Mouse (Mus musculus) splenic B cell, adult 2 months (primary cell): ENCODE results near the gene Trmt112.
"Not testable (repeated sequence)": the region's sequence is repeated elsewhere in the genome, so short reads cannot be mapped to it uniquely, and the experiment has no call there.

Experiments
- DNase-seq: peaks from one replicate; pipeline ENCODE4 v3.0.0-alpha.2; 2011; ENCODE audit warnings: low read depth, low spot score
- H3K27me3 ChIP-seq: 2 replicates; pipeline ENCODE4 v1.6.1; 2012; ENCODE audit warnings: mild to moderate bottlenecking, low read length, moderate library complexity, mixed read lengths; ENCODE audit not compliant: control insufficient read depth, poor library complexity, insufficient read depth, severe bottlenecking
- H3K36me3 ChIP-seq: 2 replicates; pipeline ENCODE4 v1.6.1; 2012; ENCODE audit warnings: mild to moderate bottlenecking, low read length, moderate library complexity, mixed read lengths; ENCODE audit not compliant: control insufficient read depth, poor library complexity, insufficient read depth, severe bottlenecking

Gene Trmt112

DNA sequence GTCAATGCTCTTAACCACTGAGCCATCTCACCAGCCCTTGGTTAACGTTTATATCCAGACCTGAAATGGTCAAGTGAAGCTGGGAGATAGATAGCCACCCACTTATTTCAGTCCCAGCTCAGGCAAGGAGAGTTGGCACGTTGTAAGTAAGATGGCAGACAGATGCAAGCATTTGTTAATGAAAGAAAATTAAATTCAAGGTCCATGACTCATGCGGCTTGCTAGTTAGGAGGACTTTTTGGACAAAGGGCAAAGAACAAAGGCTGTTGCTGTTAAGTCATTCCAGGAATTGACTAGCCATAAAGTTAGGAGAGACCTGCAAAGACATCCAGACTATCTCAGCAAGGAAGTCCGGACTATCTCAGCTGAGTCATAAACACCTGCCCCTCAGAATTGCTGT is 9.9 kb upstream of the Trmt112 start:
- Histone ChIP-seq H3K36me3 (no peaks in the 10 kb centered on the region), H3K27me3 (no peaks in the 10 kb centered on the region)
- DNase-seq = no peak

DNA sequence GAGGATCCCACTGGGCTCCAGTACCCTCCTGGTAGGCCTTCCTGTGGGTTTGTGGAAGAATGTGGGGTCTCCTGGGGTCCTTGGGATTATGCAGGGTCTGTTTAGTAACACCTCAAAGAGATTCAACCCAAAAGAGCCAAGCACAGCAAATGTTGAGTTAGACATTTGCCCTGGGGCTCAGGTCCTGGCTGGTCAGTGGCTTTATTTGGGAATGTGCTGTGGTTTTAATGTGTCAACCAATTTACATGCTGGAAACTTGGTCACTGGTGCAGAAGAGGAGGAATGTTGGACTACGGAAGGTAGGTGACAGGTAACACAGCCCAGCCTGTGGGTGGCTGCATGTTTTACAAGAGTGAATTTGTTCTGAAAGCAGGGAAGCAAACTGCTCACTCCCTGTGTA is 6.5 kb upstream of the Trmt112 start:
- DNase-seq = no peak
- H3K36me3 ChIP-seq = peaks cover 9% of the 10 kb centered on the region
- H3K27me3 ChIP-seq = no peaks in the 10 kb centered on the region

DNA sequence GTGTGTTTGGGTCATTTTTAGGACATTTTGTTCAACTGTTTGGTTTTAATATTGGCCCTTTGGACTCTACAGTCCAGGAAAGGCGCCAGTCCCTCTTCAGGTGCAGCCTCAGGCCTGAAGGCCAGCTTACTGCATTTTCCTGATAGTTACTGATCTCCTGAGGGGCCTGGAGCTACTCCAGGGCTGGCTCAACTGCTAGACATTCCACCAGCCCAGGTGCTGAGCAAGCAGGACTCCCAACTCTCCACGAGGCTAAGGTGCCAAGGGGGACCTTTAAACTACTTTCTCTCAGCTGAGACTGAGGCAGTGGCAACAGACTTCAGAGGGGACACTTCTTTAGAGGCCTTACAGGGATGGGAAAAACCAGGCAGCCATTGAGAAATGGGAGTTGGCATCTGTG is 4.7 kb upstream of the Trmt112 start:
- H3K36me3 ChIP-seq = peaks cover 9% of the 10 kb centered on the region
- no peaks in the 10 kb centered on the region for H3K27me3 ChIP-seq
- DNase-seq = no peak

DNA sequence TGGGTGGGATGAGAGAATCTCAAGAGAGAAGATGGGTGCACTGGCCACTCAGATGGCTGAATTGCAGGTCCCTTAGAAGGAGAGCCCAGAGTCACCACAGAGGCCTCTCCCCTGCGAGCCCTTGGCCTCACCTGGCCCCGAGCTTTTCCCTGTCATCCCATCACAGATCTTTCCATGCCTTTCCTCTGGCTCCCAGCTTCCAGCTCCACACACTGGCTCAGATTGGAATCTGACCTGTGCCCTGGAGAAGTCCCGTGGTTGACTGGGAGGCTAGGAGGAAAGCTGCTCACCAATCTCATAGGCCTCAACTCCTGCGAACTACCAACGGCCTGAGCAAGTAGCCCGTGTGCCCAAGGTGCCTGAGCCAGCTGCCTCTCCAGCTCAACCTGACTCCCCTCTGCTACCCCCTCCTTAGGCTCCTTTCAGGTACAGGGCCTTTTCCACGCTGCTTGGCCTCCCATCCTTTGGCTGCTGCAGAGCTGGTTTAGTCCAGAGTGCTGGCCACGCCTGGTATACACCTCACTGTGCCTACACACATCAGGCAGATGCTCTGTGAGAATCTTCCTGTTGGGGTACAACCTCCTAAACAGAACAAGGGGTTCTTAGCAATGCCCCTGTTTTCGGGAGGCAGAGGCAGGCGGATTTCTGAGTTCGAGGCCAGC is 3.9 kb upstream of the Trmt112 start:
- peaks cover 9% of the 10 kb centered on the region for H3K36me3 ChIP-seq
- no peak for DNase-seq
- no peaks in the 10 kb centered on the region for H3K27me3 ChIP-seq

DNA sequence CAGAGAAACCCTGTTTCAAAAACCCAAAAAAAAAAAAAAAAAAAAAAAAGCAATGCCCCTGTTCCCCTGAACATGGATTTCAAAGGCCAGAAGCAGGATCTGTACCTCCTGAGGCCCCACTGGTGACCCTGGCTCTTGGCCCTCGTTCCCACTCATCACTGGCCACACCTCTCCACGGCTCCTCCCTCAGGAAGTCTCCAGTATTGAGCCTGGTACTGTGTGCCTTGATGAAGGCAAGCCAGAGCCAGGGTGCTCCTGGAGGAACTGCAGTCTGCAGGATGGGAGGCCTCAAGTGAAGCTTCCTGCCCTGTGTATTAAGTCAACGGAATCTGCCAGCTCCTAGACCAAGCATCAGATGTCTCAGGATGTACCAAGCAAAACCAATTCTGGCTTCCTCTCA is 3.3 kb upstream of the Trmt112 start:
- no peaks in the 10 kb centered on the region for H3K27me3 ChIP-seq
- peaks cover 10% of the 10 kb centered on the region for H3K36me3 ChIP-seq
- no peak for DNase-seq

DNA sequence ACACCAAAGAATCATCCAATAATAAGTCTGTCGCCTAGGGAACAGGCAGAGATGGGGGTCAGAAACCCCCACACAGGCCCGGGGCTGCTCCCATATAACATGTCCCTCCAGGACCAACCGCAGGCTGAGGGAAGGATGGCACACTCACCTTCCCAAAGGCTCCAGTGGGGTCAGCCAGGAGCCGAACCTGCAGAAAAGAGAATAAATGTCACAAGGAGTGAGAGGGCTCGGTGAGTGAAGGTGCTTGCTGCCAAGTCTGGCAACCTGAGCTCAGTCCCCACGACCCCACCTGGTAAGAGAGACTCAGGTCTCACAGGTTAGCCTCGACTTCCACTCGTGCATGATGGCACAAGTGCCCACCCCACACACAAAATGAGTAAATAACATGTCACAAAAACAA is 2.4 kb upstream of the Trmt112 start:
- Histone ChIP-seq H3K27me3 (no peaks in the 10 kb centered on the region), H3K36me3 (peaks cover 14% of the 10 kb centered on the region)
- no peak for DNase-seq

DNA sequence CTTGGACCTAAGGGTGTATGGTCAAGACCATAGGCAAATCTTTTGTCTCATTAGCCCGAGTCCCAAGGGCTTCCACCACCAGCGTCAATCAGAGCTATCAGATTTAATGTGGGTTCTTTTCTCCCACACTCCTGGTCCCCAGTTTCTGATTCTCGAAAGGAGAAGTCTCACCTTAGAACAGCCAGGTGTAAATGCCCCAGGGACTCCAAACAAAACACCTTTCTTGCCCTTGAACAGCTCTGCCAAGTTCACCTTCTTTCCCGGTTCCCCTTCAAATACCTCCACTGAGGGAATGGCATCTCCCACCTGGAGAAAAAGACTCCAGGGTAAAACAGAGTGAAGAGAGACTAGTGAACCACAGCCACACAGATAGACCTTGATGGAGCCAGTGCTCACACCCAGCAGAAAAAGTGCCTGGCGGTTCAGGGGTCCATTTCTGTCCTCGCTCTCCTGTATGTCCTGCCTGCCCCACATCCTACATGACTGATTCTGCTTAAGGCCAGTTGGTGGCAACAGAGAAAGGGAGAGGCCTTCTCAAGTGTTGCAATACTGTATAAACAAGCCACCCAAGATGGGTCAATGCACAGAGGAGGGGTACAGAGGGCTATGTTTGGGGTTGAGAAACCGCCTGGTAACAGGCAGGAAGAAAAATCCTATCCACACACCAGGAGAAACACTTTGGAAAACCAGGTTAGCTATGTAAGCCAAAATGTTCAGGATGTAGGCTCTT is 1.5 kb upstream of the Trmt112 start:
- peaks cover 14% of the 10 kb centered on the region for H3K36me3 ChIP-seq
- no peaks in the 10 kb centered on the region for H3K27me3 ChIP-seq
- no peak for DNase-seq

DNA sequence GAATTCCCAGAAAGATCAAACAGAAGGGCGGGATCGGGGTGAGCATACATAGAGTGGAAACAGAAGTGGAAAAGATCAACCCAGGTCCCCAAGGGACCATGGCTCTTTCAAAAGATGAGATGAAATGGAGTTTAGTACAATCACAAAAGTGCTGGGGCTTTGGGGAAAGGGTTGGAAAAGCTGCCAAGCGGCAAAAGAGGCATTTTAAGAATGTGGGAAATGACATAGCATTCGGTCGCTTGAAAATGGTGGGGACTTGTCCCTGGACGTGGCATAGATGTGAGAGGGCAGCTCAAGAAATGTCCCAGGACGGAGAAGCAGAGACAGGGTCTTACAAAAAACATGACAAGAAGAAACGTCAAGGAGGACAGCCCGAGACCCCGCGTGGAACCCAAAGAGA is 477 bp upstream of the Trmt112 start:
- no peaks in the 10 kb centered on the region for H3K27me3 ChIP-seq
- no peak for DNase-seq
- peaks cover 18% of the 10 kb centered on the region for H3K36me3 ChIP-seq

DNA sequence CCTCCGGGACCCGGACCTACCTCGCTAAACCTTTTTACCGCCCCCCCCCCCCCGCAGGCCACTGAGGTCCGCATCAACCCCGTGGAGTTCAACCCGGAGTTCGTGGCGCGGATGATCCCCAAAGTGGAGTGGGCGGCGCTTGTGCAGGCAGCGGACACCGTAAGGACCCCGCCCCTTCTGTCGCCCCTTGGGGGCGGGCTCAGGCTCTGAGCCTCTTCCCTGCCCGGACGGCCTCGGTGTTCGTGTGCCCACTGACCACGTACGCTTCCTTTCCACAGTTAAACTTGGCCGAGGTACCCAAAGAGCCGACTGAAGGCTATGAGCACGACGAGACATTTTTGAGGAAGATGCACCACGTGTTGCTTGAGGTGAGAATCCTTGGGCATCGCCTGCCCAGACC is 808 bp downstream of the Trmt112 start:
- DNase-seq, H3K27me3 ChIP-seq: not testable (repeated sequence)
- peaks cover 16% of the 10 kb centered on the region for H3K36me3 ChIP-seq

DNA sequence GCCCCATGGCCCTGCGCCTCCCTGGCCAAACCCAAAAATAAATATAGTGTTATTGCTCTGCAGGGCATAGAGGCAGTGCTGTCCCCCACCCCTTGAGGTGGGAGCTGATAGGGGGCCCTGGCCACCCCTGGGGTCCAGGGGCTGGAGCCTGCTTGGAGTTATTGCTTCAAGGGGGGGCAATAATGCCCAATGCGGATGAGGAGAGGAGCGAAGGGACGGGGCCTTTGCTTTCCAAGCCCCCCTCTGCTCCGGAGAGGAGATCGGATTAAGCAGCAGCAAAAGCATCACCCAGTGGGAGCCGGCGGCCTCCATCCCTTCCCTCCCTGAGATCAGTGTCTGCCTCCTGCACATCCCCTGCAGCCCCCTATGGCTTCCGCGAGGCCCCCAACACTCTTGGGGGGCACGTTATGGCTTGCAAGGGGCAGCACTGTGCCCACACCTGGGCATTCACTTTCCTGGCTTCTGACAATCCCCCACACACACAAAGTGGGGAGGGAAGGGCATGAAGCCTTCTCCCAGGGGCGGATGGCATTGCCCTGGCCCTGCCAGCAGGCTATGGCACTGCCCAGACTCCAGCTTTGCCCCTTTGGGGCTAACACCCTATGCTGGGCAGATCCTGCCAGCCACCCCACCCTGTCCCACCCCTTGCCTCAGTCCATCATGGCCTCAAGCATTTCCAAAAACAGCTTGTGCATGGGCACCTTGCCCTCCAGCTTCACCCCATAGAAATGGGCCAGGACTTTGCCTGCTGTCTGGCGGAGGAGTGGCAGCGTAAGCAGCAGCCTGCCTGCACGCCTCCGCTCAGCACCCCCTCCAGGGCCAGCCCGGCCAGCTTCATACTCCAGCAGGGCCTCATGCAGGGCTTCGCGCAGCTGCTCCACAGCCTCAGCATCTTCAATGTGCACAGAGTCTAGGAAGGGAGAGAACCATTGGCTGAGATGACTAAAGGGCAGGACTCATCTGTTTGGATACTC is 1.9 kb downstream of the Trmt112 start:
- Histone ChIP-seq H3K27me3 (no peaks in the 10 kb centered on the region), H3K36me3 (peaks cover 16% of the 10 kb centered on the region)
- no peak for DNase-seq

DNA sequence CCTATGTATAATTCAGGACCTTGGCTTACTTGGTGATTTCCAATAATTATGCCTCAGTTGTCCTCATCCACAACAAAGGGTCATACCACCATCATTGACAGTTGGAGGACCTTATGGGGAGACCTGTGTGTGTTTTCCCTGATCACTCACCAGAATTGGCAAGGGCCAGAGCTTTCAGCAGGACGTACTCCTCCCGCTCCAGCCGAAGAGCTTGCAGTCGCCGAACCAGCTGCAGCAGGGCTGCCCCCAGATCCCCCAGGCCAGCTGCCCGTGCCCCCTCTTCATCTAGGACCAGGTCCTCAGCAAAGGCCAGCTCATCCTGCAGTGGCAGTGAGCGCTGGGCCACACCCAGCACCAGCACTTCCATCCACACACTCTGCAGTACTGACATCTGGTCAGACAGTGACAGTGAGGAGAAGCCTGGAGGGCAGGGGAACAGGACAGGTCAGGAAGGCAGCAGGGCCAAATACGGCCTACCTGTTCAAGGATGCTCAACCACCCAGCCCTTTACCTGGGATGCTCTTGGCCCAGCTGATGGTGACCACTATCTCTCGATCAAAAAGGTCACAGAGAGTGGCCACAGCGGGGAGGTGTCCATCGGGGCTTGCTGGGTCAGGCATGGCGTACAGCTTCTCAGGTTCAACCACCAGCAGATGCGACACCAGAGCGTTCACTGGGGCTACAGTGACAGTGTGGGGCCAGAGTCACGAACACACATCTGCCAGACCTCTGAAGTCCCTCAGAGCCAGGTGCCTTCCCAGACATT is 2.9 kb downstream of the Trmt112 start:
- no peaks in the 10 kb centered on the region for H3K27me3 ChIP-seq
- H3K36me3 ChIP-seq = peaks cover 15% of the 10 kb centered on the region; the same call in 1 of the 2 replicates
- no peak for DNase-seq

DNA sequence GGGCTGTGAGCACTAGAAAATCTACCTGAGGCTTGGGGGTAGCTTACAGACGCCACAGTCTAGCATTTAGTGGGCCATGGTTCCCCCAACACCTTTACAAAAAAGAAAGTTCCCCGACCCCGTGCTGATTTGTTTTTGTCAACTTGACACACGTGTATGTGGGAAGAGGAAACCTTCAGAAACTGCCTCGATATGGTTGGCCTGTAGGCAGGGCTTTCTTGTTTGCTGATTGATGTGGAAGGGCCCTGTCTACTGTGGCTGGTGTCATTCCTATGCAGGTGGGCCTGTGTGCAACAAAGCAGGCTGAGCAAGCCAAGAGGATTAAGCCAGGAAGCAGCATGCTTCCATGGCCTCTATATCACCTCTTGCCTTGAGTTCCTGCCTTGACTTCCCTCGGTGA is 3.5 kb downstream of the Trmt112 start:
- no peak for DNase-seq
- H3K36me3 ChIP-seq = peaks cover 11% of the 10 kb centered on the region; the same call in 1 of the 2 replicates
- no peaks in the 10 kb centered on the region for H3K27me3 ChIP-seq

DNA sequence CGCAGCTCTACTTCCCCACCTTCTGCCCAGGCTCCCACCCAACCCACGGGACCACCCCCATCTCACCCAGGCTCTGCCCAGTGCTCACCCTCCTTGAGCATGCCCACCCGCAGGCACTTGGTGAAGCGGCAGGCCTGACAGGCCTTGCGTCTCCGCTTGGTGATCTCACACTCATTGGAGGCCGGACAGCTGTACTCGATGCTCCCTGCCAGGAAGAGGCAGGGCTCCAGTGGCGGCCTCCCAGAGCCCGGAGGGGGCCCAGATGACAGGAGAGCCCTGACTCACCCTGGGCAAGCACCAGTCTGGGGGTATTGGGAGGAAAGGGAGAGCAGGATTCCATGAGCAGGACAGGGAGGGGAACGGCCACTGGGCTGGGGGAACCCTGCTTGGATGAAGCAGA is 4.5 kb downstream of the Trmt112 start:
- Histone ChIP-seq H3K36me3 (peaks cover 11% of the 10 kb centered on the region; the same call in 1 of the 2 replicates), H3K27me3 (no peaks in the 10 kb centered on the region)
- no peak for DNase-seq

DNA sequence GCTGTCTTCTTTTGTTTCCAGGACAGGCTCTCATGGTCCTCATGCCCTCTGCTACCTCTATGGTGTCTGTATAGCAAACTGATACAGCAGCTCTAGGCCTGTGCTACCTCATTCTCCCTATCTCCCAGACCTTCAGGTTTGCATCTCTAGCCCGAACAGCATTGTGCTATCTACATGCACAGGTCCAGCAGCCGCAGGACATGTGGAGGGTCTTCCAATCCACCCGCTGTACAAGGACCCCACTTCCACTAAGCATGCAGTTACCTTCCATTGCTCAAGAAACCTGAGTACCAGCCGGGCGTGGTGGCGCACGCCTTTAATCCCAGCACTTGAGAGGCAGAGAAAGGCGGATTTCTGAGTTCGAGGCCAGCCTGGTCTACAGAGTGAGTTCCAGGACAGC is 5.0 kb downstream of the Trmt112 start:
- DNase-seq = no peak
- Histone ChIP-seq H3K27me3 (no peaks in the 10 kb centered on the region), H3K36me3 (peaks cover 11% of the 10 kb centered on the region; the same call in 1 of the 2 replicates)
